Mouse (Mus musculus) neutrophil, adult 5-6 weeks (primary cell): ENCODE data around the gene Gm10647. TPM values are rescaled to one million over a fixed set of nuclear protein-coding genes. Genes with fewer than 3 reads are reported as not detected.

Source experiments
- ATAC-seq: fragments of 151-379, 151-347 bp; 2 replicates; pipeline ENCODE4 v1.8.0; 2017; ENCODE audit warnings: mild to moderate bottlenecking, moderate TSS enrichment; ENCODE audit not compliant: insufficient number of reproducible peaks, poor library complexity, low FRiP score, severe bottlenecking; ENCODE audit errors: extremely low read depth
- total RNA-seq: library from RNA; stranded (forward); fragments of 200-1000 nt; gene quantifications from 2 replicates; pipeline ENCODE4 v1.2.3, GENCODE M21; 2017

Gene Gm10647
- total RNA-seq, 1 experiment from 2014 or later, result not detected

DNA sequence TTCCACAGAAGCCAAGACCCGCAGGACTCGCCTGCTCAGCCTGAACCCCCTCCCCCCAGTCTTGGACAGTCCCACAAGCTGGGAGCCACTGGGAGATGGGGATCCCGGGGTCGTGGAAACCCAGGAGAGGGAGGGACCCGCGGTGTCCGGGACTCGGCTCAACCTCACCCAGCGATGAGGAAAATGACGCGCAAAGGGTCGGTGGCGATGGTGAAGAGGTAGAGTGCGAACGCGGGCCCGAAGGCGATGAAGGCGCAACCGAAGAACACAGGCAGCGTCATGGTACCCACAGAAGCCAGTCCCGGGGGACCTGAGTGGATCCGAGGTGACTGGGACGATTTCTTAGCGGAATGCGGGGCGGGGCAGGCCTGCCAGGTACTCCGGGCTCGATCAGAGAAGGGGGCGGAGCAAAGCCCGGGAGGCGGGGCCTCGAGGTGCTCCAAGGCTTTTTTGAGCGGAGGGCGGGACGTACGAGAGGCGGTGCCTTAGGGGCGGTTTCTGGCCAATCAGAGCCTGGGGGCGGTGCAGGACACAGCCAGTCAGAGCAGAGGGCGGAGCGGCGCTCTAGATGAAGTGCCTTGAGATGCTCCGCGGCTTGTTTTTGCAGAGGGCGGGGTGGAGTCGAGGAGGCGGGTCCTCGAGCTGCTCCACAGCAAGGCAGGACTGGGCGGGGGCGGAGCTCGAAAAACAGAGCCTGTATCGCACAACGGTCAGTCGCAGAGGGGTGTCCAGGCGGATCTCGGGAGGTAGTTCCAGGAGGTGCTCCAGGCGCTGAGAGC, 37.7 kb downstream of the Gm10647 start, which contains the start of gene Aph1c:
Aph1c (minus strand) TSS at position 409 of the 779 bp plus-strand sequence.
- ATAC-seq, result peak; percentile 97

DNA sequence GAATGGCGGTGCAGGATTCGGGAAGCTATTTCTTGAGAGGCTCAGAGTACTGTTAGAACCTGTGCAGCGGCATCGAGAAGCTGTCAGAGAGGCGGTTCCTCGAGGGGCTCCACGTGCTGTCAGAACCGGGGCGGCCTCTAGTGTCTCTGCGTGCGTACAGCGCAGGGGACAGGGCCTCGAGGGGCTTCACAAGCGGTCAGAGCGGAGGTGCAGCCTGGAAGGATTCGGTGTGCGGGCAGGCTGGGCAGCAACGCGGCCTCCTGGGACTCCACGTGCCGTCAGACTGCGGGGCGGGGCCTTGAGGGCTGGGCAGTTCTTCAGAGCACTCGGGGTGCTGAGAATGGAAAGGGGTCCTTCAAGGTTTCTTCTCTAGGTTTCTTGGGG, 38.2 kb downstream of the Gm10647 start:
- peak; percentile 11; the same call in 1 of the 2 replicates for ATAC-seq

- no peak for ATAC-seq
These were observed 50.0 kb downstream of the Gm10647 start for GRCm38 (mm10) chr9:66846822-66847221.

Other genes starting within 250 kb of the Gm10647 start
- gene Usp3, start 203.9 kb upstream of the Gm10647 start, total RNA-seq, result 95.1 and 127 TPM in 2 replicates
- gene Car12, start 83.4 kb upstream of the Gm10647 start, total RNA-seq, result 0.12 and 0.74 TPM in 2 replicates
- gene Aph1b, start 1.5 kb upstream of the Gm10647 start, total RNA-seq, result 3.0 and 3.4 TPM in 2 replicates
- gene Aph1c, start 37.7 kb downstream of the Gm10647 start, total RNA-seq, result 3.1 and 7.7 TPM in 2 replicates
- gene Rab8b, start 122.6 kb downstream of the Gm10647 start, total RNA-seq, result 113 and 120 TPM in 2 replicates
- 17.5 and 24.7 TPM in 2 replicates for gene Rps27l, start 149.0 kb downstream of the Gm10647 start, total RNA-seq
- gene Lactb, start 178.4 kb downstream of the Gm10647 start, total RNA-seq, result 27.9 and 29.6 TPM in 2 replicates